Mouse (Mus musculus) midbrain, embryonic 12.5 days (tissue): ENCODE measurements around the gene Ifna12. TPM values are rescaled to one million over a fixed set of nuclear protein-coding genes. Genes with fewer than 3 reads are reported as not detected.
"Not testable (repeated sequence)": the region's sequence is repeated elsewhere in the genome, so short reads cannot be mapped to it uniquely, and the experiment has no call there.

ENCODE experiments used
- ATAC-seq: fragments of 200-750 bp; cut with Nextera tagmentation; 2 replicates; pipeline ENCODE4 v1.8.0; 2017; ENCODE audit warnings: low read depth, moderate TSS enrichment, moderate library complexity; ENCODE audit not compliant: low FRiP score
- H3K27ac ChIP-seq: fragments of 300-500 bp; sonication (generic); replicated peaks from 2 replicates; pipeline ENCODE4 v1.5.1; 2016; ENCODE audit warnings: mild to moderate bottlenecking
- H3K27me3 ChIP-seq: fragments of 300-500 bp; sonication (generic); 2 replicates; pipeline ENCODE4 v1.6.1; 2016; ENCODE audit warnings: mild to moderate bottlenecking
- H3K36me3 ChIP-seq: fragments of 300-500 bp; sonication (generic); 2 replicates; pipeline ENCODE4 v1.6.1; 2016
- H3K4me1 ChIP-seq: fragments of 300-500 bp; sonication (generic); 2 replicates; pipeline ENCODE4 v1.6.1; 2016
- H3K4me2 ChIP-seq: fragments of 300-500 bp; sonication (generic); replicated peaks from 2 replicates; pipeline ENCODE4 v1.6.1; 2016; ENCODE audit warnings: mild to moderate bottlenecking, moderate library complexity
- H3K4me3 ChIP-seq: fragments of 300-500 bp; sonication (generic); 2 replicates; pipeline ENCODE4 v1.5.1; 2016; ENCODE audit warnings: mild to moderate bottlenecking
- H3K9ac ChIP-seq: fragments of 300-500 bp; sonication (generic); replicated peaks from 2 replicates; pipeline ENCODE4 v1.6.1; 2016; ENCODE audit warnings: mild to moderate bottlenecking, moderate library complexity
- H3K9me3 ChIP-seq: fragments of 300-500 bp; sonication (generic); 2 replicates; pipeline ENCODE4 v1.6.1; 2016; ENCODE audit warnings: mild to moderate bottlenecking
- WGBS: fragments of 180-500 bp; shearing (Covaris S2); methylation state at CpG from one replicate; pipeline ENCODE4 v1.1.7; 2016; 5-methylcytosine and 5-hydroxymethylcytosine counted together
- polyA plus RNA-seq: library from polyadenylated mRNA; unstranded; fragments of >200 nt; fragmentation: Nextera tagmentation; extraction: Ambion mirVana; gene quantifications from 2 replicates; pipeline ENCODE4 v1.2.1, GENCODE M21; 2016

Ifna12 gene
- not detected in 2 replicates for polyA plus RNA-seq

DNA sequence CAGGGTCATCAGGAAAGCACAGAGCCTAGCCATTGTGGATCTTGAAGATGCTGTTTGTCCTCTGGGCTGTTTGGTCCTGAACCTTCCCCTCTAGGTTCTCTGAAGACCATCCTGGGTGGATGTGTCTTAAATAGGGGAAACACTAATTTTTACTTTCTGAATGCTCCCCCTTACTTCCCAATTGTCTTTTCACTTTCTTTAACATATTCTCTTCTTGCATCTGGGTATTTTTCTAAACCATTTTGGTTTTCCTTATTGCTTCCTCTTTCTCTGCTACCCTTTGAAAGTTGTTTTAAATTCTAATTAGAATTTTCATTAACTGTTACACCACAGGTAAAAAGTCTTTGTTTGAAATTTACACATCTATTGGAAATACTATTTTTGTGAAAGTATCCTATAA lies at the start of gene Ifna12:
Gene Ifna12, minus strand, starts transcription at position 101 of the 400 bp plus-strand sequence.
- Histone ChIP-seq H3K4me3 (no peak within 1 kb of the TSS), H3K36me3 (no peaks in the 10 kb centered on the region), H3K27ac (no peak within 1 kb of the TSS), H3K4me2 (no peak within 1 kb of the TSS), H3K9ac (no peak within 1 kb of the TSS), H3K9me3 (no peaks in the 10 kb centered on the region), H3K27me3 (no peaks in the 10 kb centered on the region), H3K4me1 (no peaks in the 10 kb centered on the region)
- ATAC-seq = no peak

DNA sequence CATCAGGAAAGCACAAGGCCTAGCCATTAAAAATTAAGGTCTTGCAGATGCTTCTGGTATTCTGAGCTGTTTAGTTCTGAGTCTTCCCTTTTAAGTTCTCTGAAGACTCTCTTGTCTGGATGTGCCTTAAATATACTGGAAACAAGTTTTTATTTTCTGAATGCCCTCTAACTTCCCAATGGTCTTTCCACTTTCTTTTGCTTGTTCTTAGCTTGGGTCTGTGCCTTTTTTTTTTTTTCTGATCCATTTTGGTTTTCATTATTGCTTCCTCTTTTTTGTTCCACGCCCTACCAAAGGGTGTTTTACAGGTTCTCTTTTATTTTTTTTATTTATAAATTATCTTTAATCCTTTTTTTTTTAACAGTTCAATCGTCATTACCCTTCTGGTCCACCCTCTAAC lies 41.2 kb upstream of the Ifna12 start, which contains the start of gene Ifna13:
Gene Ifna13, minus strand, starts transcription at position 101 of the 400 bp plus-strand sequence.
- ATAC-seq = no peak
- Histone ChIP-seq H3K36me3 (no peaks in the 10 kb centered on the region), H3K9ac (no peak within 1 kb of the TSS), H3K27me3 (no peaks in the 10 kb centered on the region), H3K4me1 (no peaks in the 10 kb centered on the region), H3K4me2 (no peak within 1 kb of the TSS), H3K9me3 (no peaks in the 10 kb centered on the region), H3K27ac (no peak within 1 kb of the TSS), H3K4me3 (no peak within 1 kb of the TSS)
- 65% methylated on average over 2 of the region's 2 CpGs for WGBS

DNA sequence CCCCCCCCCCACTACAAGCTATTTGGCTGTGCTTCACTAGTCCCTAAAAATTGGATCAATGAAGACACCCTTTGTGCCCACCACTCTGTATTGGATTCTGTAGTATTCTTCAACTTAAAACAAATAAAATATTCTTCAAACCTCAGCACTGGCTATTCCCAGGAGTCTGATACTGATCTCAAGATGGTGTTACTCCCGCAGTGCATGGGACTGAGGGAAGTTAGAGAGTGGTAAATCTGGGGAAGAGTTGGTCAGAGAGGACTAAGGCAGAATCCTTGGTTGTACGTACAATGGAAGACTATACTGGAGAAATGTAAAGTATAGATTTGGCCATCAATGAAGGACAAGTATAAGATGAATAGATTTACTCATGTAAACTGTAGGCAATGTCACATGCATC lies 39.4 kb upstream of the Ifna12 start:
- no peak for ATAC-seq
- WGBS = 34% methylated on average over 2 of the region's 2 CpGs
- no peak overlapping the region for H3K4me3 ChIP-seq

DNA sequence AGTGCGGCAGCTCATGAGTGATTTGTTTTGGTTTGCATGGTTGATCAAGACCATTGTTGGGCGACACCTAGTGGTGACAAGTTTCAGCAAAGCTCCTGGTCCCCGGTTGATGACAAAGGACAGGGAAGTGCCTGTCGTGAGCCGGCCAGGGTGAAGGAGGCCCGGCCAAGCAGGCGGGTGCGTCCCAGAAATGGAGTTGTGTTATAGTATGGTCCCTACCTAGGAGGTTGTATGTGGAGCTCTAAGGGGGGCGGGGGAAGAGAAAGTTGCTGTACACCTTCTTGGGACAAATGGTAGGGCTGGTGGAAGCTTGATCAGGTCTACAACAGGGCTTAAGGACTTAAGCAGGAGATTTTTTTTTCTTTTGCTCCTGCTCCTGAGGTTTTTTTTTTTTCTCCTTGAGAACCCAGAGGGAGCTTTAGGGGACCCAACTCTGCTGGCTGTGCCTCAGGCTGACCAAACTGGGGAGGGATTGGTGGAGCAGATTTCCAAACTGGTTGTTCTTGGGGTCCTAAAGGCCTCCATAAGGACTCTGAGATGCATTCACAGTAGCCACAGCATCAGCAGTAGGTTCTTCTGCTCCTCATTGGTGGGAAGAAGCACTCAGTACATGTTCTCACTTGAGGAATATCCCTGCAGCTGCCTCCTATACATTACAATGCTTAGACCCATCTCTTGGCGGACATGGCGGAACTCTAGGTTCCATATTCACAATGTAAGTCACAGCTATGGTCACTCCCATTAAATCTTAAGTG lies 38.1 kb upstream of the Ifna12 start:
- WGBS = 16% methylated on average over 11 of the region's 11 CpGs
- no peaks in the 10 kb centered on the region for H3K4me1 ChIP-seq
- no peaks in the 10 kb centered on the region for H3K36me3 ChIP-seq
- ATAC-seq = peak; percentile 95
- H3K27me3 ChIP-seq = no peaks in the 10 kb centered on the region
- H3K9me3 ChIP-seq = no peaks in the 10 kb centered on the region
- peak overlapping the region; percentile 38 for H3K4me2 ChIP-seq
- H3K9ac ChIP-seq = no peak overlapping the region
- H3K4me3 ChIP-seq = peak overlapping the region; percentile 25
- H3K27ac ChIP-seq = no peak overlapping the region

More for the DNA sequence above, 39.4 kb upstream of the Ifna12 start:
- no peaks in the 10 kb centered on the region for H3K27me3 ChIP-seq
- no peak overlapping the region for H3K4me2 ChIP-seq
- H3K4me1 ChIP-seq = no peaks in the 10 kb centered on the region
- no peaks in the 10 kb centered on the region for H3K9me3 ChIP-seq
- H3K36me3 ChIP-seq = no peaks in the 10 kb centered on the region
- no peak overlapping the region for H3K9ac ChIP-seq
- H3K27ac ChIP-seq = no peak overlapping the region

DNA sequence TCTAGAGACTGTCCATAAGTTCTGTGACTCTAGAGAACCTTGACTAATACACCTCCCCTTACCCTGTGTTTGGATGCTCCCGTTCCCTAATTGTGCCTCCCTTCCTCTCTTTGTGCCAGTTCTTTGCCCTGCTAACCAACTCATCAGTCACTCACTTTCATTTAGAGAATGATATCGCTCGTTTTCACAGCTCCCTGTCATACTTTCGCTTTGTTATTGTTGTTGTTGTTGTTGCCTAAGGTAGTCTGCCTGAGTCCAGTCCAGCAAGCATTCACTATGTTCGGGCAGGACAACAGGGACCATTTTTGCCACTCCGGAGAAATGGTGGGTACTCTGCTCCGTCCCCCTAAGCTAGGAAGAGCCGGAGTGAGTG lies 37.5 kb upstream of the Ifna12 start:
- ATAC-seq = no peak
- Histone ChIP-seq H3K27ac (no peak overlapping the region), H3K9me3 (no peaks in the 10 kb centered on the region), H3K9ac (no peak overlapping the region), H3K27me3 (no peaks in the 10 kb centered on the region), H3K4me3 (peak overlapping the region; percentile 25), H3K4me2 (peak overlapping the region; percentile 38), H3K4me1 (no peaks in the 10 kb centered on the region), H3K36me3 (no peaks in the 10 kb centered on the region)
- WGBS = 73% methylated on average over 8 of the region's 8 CpGs

DNA sequence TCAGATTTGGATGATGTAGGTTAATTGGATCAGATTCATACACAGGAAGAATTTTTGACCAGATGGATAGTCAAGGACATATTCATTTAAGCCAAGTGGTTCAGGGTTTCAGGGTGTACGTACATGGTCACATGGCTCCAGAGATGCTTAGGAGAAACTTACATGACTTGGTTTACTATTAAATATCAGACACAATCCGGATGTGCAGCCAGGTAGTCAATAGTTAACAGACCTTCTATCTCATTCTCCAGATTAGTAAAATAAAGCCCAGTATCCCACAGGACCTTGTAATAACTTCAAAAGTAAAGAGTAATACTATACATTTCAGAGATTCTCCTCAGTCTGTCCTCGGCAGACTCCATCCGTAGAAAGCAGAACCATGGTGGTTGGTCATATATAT lies 31.1 kb upstream of the Ifna12 start, which contains the start of gene C87499:
Gene C87499, minus strand, starts transcription at position 101 of the 400 bp plus-strand sequence.
- Histone ChIP-seq H3K36me3 (no peaks in the 10 kb centered on the region), H3K4me3 (no peak within 1 kb of the TSS), H3K9me3 (no peaks in the 10 kb centered on the region), H3K27me3 (no peaks in the 10 kb centered on the region), H3K27ac (no peak within 1 kb of the TSS), H3K4me2 (no peak within 1 kb of the TSS), H3K9ac (no peak within 1 kb of the TSS), H3K4me1 (no peaks in the 10 kb centered on the region)
- WGBS = 94% methylated on average over 4 of the region's 4 CpGs
- no peak for ATAC-seq

DNA sequence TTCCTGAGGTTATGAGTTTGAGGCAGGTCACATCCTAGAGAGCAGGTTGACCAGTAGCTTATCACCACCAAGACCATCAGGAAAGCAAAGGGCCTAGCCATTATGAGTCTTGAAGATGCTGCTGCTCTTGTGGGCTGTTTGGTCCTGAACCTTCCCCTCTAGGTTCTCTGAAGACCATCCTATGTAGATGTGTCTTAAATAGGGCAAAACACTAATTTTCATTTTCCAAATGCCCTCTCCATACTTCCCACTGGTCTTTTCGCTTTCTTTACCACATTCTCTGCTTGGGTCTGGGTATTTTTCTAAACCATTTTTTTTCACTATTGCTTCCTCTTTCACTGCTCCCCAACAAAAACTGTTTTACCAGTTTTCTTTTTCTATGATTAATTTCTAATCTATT lies 10.9 kb downstream of the Ifna12 start, which contains the start of gene Ifna9:
Gene Ifna9, minus strand, starts transcription at position 101 of the 400 bp plus-strand sequence.
- Histone ChIP-seq H3K36me3 (no peaks in the 10 kb centered on the region), H3K27me3 (no peaks in the 10 kb centered on the region), H3K9me3 (no peaks in the 10 kb centered on the region), H3K4me1 (no peaks in the 10 kb centered on the region), H3K4me3 (no peak within 1 kb of the TSS), H3K9ac (no peak within 1 kb of the TSS), H3K4me2 (no peak within 1 kb of the TSS), H3K27ac (no peak within 1 kb of the TSS)
- ATAC-seq = no peak
- WGBS = 91% methylated on average over 1 of the region's 1 CpGs

DNA sequence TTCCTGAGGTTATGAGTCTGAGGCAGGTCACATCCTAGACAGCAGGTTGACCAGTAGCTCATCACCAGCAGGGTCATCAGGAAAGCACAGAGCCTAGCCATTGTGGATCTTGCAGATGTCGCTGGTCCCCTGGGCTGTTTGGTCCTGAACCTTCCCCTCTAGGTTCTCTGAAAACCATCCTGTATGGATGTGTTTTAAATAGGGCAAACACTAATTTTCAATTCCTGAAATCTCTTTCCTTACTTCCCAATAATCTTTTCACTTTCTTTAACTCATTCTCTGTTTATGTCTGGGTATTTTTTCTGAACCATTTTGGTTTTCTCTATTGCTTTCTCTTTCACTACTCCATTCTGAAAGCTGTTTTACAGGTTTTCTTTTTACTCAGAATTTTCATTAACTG lies 31.5 kb downstream of the Ifna12 start, which contains the start of gene Ifna14:
Gene Ifna14, minus strand, starts transcription at position 101 of the 400 bp plus-strand sequence.
- H3K27ac ChIP-seq = no peak within 1 kb of the TSS
- 75% methylated on average over 1 of the region's 1 CpGs for WGBS
- H3K9ac ChIP-seq = no peak within 1 kb of the TSS
- no peaks in the 10 kb centered on the region for H3K9me3 ChIP-seq
- no peaks in the 10 kb centered on the region for H3K4me1 ChIP-seq
- no peak for ATAC-seq
- no peaks in the 10 kb centered on the region for H3K36me3 ChIP-seq
- no peak within 1 kb of the TSS for H3K4me3 ChIP-seq
- H3K27me3 ChIP-seq = no peaks in the 10 kb centered on the region
- no peak within 1 kb of the TSS for H3K4me2 ChIP-seq

DNA sequence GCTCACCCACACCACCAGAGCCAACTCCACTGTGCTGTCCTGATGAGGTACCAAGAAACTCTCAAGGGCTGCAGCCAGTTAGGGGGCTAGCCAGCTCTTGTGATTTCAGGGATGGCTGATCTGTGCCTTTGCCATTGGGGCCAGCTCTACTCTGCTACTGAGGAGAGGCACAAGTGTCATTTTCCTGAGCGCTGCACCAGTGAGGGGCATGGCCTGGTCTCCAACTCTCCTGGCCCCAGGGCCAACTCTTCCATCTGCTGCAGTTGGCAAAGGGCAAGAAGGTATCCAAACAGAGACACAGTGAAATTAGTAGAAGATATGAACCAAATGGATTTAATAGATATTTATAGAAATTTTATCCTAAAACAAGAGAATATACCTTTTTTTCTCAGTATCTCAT lies 41.4 kb downstream of the Ifna12 start:
- WGBS = 95% methylated on average over 1 of the region's 1 CpGs
- Histone ChIP-seq H3K4me2 (no peak overlapping the region), H3K9me3 (no peaks in the 10 kb centered on the region), H3K9ac (no peak overlapping the region), H3K4me3 (no peak overlapping the region), H3K36me3 (no peaks in the 10 kb centered on the region), H3K4me1 (no peaks in the 10 kb centered on the region), H3K27me3 (no peaks in the 10 kb centered on the region), H3K27ac (no peak overlapping the region)
- no peak for ATAC-seq

DNA sequence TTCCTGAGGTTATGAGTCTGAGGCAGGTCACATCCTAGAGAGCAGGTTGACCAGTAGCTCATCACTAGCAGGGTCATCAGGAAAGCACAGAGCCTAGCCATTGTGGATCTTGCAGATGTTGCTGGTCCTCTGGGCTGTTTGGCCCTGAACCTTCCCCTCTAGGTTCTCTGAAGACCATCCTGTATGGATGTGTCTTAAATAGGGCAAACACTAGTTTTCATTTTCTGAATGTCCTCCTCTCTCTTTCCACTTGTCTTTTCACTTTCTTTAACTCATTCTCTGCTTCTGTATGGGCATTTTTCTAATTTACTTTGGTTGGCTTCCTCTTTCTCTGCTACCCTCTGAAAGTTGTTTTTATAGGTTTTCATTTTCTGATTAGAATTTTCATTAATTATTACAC lies 45.0 kb downstream of the Ifna12 start, which contains the start of gene Ifna15:
Gene Ifna15, minus strand, starts transcription at position 101 of the 400 bp plus-strand sequence.
- H3K27me3 ChIP-seq, ATAC-seq, H3K4me3 ChIP-seq, H3K9me3 ChIP-seq, H3K36me3 ChIP-seq, H3K4me2 ChIP-seq, H3K27ac ChIP-seq, H3K4me1 ChIP-seq, H3K9ac ChIP-seq: not testable (repeated sequence)
